Mouse (Mus musculus): ENCODE data around the gene Gcn1l1. TPM values are rescaled to one million over a fixed set of nuclear protein-coding genes. Genes with fewer than 3 reads are reported as not detected.

The Gcn1l1 gene
- polyA plus RNA-seq, 1 experiment from 2014 or later = 97.6 TPM

DNA sequence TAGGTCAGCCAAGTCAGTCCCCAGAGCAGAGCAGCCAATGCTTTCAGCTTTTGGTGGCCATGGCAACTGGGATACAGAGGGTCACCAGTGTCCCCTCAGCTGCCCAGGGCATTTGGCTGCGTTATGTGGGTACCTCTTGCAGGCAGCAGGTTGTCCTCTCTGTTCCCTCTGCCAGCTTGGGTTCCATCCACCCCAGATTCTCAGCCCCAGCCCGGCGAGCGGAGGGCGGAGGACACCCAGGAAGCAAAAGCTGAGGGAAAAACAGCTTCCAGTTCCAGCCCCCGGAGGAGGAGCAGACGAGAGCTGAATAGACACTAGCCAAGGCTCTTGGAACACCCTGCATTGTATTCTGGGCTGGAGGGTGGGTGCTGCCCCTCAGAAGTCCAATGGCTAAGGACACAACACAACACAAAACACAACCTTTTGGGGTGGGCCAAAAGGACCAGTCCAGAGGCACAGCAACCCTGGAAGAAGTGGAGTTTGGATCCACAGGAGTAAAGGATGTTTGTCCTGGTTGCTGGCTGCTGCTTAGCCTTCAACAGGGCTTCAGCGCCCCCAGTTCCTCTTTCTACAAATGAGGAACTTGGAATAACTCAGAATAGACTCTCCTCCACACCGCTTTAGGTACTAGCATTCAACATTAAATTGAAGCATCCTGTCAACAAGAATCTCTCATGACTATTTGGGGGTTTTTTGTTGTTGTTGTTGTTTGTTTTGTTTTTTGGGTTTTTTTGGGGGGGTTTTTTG lies 58.8 kb downstream of the Gcn1l1 start:
- in situ Hi-C loops (cut with MboI; ENCODE audit: low pct_unique_long_range_greater_than_20kb) = no loop called here
- ATAC-seq (no peak), DNase-seq (ENCODE audit: low read depth, low spot score) (no peak)
- no peak for TF ChIP-seq CTCF (IDR thresholded peaks at IDR 0.05)
- ChIA-PET POLR2A (interaction anchor here (0.9 to 1.6 kb wide), 2 partner anchors 8 kb away, joined by 4 to 7 read pairs; partner anchors contain the start of gene Rab35), CTCF (no interaction called here)
- H3K27me3 ChIP-seq = no peaks in the 10 kb centered on the region

- no peak for TF ChIP-seq CTCF (IDR thresholded peaks at IDR 0.05)
- in situ Hi-C loops (cut with MboI; ENCODE audit: low pct_unique_long_range_greater_than_20kb) = no loop called here
- DNase-seq (ENCODE audit: low read depth, low spot score) (no peak), ATAC-seq (no peak)
- no peaks in the 10 kb centered on the region for H3K27me3 ChIP-seq
- ChIA-PET POLR2A (no interaction called here), CTCF (no interaction called here)
Measured at GRCm38 (mm10) chr5:115626237-115626886, 61.3 kb downstream of the Gcn1l1 start.

GRCm38 (mm10) chr5:115628083-115628482 lies 63.0 kb downstream of the Gcn1l1 start:
- ChIA-PET CTCF (no interaction called here), POLR2A (interaction anchor here (1.2 kb wide), 1 partner anchor 10 kb away, joined by 3 read pairs; no protein-coding TSS in a partner anchor)

GRCm38 (mm10) chr5:115629672-115630071 lies 64.6 kb downstream of the Gcn1l1 start:
- ChIA-PET POLR2A (no interaction called here), CTCF (interaction anchor here (1.7 kb wide), 1 partner anchor 13 kb away, joined by 5 read pairs; no protein-coding TSS in a partner anchor)
- in situ Hi-C loops (cut with MboI; ENCODE audit: low pct_unique_long_range_greater_than_20kb) = no loop called here
- no peak for TF ChIP-seq CTCF (IDR thresholded peaks at IDR 0.05)
- no peaks in the 10 kb centered on the region for H3K27me3 ChIP-seq
- DNase-seq (ENCODE audit: low read depth, low spot score) (no peak), ATAC-seq (no peak)

More at GRCm38 (mm10) chr5:115628083-115628482, 63.0 kb downstream of the Gcn1l1 start:
- no peaks in the 10 kb centered on the region for H3K27me3 ChIP-seq
- in situ Hi-C loops (cut with MboI; ENCODE audit: low pct_unique_long_range_greater_than_20kb) = no loop called here
- no peak for TF ChIP-seq CTCF (IDR thresholded peaks at IDR 0.05)
- ATAC-seq (no peak), DNase-seq (ENCODE audit: low read depth, low spot score) (no peak)

DNA sequence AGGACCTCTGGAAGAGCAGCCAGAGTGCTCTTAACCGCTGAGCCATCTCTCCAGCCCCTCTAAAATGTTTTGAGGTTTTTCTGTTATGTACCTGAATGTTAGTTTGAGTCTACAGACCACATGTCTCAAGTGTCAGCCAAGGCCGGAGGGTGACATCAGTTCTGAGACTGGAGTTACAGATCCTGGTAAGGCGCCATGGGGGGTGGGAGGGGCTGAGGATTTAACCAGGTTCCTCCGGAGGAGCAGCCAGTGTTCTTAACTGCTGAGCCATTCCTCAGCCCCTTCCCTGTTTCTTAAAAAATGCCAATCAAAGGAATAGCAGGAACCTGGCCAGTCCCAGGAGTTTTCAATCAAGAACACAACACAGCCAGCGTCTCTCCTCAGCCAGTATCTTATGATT lies 65.2 kb downstream of the Gcn1l1 start:
- ChIA-PET CTCF (interaction anchor here (1.7 kb wide), 1 partner anchor 13 kb away, joined by 5 read pairs; no protein-coding TSS in a partner anchor), POLR2A (no interaction called here)
- H3K27me3 ChIP-seq = no peaks in the 10 kb centered on the region
- DNase-seq (ENCODE audit: low read depth, low spot score) = no peak
- ATAC-seq = no peak
- in situ Hi-C loops (cut with MboI; ENCODE audit: low pct_unique_long_range_greater_than_20kb) = no loop called here
- no peak for TF ChIP-seq CTCF (IDR thresholded peaks at IDR 0.05)

GRCm38 (mm10) chr5:115631505-115632357 lies 66.7 kb downstream of the Gcn1l1 start, which contains the start of gene Rab35:
TSS of gene Rab35 (plus strand) at chr5:115631908.
- in situ Hi-C loops (cut with MboI; ENCODE audit: low pct_unique_long_range_greater_than_20kb) = no loop called here

GRCm38 (mm10) chr5:115632358-115632714 lies 67.3 kb downstream of the Gcn1l1 start:
- ChIA-PET POLR2A (interaction anchor here (0.7 to 1.9 kb wide), 8 partner anchors 9 to 125 kb away, joined by 3 to 7 read pairs (median 4); partner anchors contain the start of gene Bicdl1), CTCF (interaction anchor here (1.0 to 1.3 kb wide), 2 partner anchors 16 to 18 kb away, joined by 3 to 4 read pairs; no protein-coding TSS in a partner anchor)
- in situ Hi-C loops (cut with MboI; ENCODE audit: low pct_unique_long_range_greater_than_20kb) = no loop called here
- TF ChIP-seq CTCF (IDR thresholded peaks at IDR 0.05) = no peak
- DNase-seq (ENCODE audit: low read depth, low spot score) (peak; percentile 13), ATAC-seq (peak; percentile 19)
- no peaks in the 10 kb centered on the region for H3K27me3 ChIP-seq

More at GRCm38 (mm10) chr5:115631505-115632357, 66.7 kb downstream of the Gcn1l1 start, which contains the start of gene Rab35:
- peak; percentile 38 for DNase-seq (ENCODE audit: low read depth, low spot score)
- CTCF ChIA-PET = interaction anchor here (1.3 kb wide), 1 partner anchor 16 kb away, joined by 4 read pairs; no protein-coding TSS in a partner anchor
- peak; percentile 73 for ATAC-seq
- no peaks in the 10 kb centered on the region for H3K27me3 ChIP-seq
- POLR2A ChIA-PET = interaction anchor here (0.6 to 1.9 kb wide), 10 partner anchors 9 to 151 kb away, joined by 3 to 7 read pairs (median 4); partner anchors contain the start of gene Bicdl1
- TF ChIP-seq CTCF (IDR thresholded peaks at IDR 0.05) = no peak

GRCm38 (mm10) chr5:115633060-115633459 lies 68.0 kb downstream of the Gcn1l1 start:
- no peak for ATAC-seq
- H3K27me3 ChIP-seq = no peaks in the 10 kb centered on the region
- POLR2A ChIA-PET = interaction anchor here (0.6 to 1.9 kb wide), 7 partner anchors 11 to 126 kb away, joined by 3 to 6 read pairs (median 3); no protein-coding TSS in a partner anchor
- no peak for DNase-seq (ENCODE audit: low read depth, low spot score)
- CTCF ChIA-PET = interaction anchor here (0.9 to 2.0 kb wide), 4 partner anchors 11 to 19 kb away, joined by 3 to 8 read pairs (median 3); no protein-coding TSS in a partner anchor
- no peak for TF ChIP-seq CTCF (IDR thresholded peaks at IDR 0.05)
- in situ Hi-C loops (cut with MboI; ENCODE audit: low pct_unique_long_range_greater_than_20kb) = no loop called here

- no peaks in the 10 kb centered on the region for H3K27me3 ChIP-seq
Measured at GRCm38 (mm10) chr5:115634046-115634445, 69.0 kb downstream of the Gcn1l1 start.

More at GRCm38 (mm10) chr5:115634046-115634445, 69.0 kb downstream of the Gcn1l1 start:
- in situ Hi-C loops (cut with MboI; ENCODE audit: low pct_unique_long_range_greater_than_20kb) = no loop called here
- ATAC-seq (no peak), DNase-seq (ENCODE audit: low read depth, low spot score) (no peak)
- TF ChIP-seq CTCF (IDR thresholded peaks at IDR 0.05) = no peak
- CTCF ChIA-PET = interaction anchor here (0.9 to 2.0 kb wide), 3 partner anchors 10 to 16 kb away, joined by 3 to 8 read pairs (median 3); no protein-coding TSS in a partner anchor
- POLR2A ChIA-PET = interaction anchor here (0.8 to 0.9 kb wide), 2 partner anchors 19 kb away, joined by 3 read pairs; no protein-coding TSS in a partner anchor
